Mouse (Mus musculus) left cerebral cortex, adult 11 months (tissue): ENCODE measurements around the gene Rnf114.

ENCODE experiments used
- DNase-seq: peaks from one replicate; pipeline ENCODE4 v3.0.0; 2022; ENCODE audit warnings: low spot score

Gene Rnf114

DNA sequence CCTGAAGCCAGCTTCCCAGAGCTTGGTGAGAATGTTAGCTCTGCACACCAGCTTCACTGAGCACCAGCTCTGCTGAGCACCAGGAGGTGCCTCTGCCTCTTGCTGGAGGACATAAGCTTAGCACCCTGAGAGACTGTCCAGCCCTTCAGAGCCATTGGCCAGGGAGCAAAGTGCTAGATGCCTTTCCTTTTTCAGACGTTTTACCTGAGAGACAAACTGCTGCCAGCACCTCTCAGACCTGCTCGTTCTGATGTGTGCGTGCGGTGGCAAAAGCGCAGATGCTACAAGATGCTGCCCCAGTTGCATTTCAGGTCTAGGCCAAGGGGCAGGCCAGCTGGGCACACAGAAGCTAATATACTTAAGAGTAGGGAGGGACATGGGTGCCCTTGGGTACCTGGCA is 16.8 kb upstream of the Rnf114 start:
- no peak for DNase-seq

GRCm38 (mm10) chr2:167476200-167476688 is 16.2 kb upstream of the Rnf114 start:
- DNase-seq: no peak

DNA sequence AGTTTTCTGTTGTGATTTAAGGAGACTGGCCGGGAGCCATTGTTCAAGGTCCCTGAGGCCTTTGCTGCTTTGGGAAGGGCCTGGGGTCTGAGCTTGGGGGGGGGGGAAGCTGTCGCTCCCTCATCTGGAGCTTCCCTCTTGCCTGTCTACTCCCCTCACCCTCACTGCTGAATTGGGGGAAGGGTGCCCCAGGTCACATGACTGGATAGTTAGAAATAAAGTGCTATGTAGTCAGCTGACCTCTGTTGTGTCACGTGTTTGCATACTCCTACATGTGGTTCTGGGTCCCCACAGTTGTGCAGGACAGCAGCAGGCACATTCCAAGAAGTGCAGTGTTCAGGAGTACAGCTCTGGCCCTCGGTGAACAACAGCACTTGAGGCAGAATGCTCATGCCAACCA is 15.7 kb upstream of the Rnf114 start:
- DNase-seq: no peak

GRCm38 (mm10) chr2:167478128-167478527 is 14.3 kb upstream of the Rnf114 start:
- no peak for DNase-seq

- DNase-seq: no peak
Observed at GRCm38 (mm10) chr2:167479501-167479900, 12.9 kb upstream of the Rnf114 start.

DNA sequence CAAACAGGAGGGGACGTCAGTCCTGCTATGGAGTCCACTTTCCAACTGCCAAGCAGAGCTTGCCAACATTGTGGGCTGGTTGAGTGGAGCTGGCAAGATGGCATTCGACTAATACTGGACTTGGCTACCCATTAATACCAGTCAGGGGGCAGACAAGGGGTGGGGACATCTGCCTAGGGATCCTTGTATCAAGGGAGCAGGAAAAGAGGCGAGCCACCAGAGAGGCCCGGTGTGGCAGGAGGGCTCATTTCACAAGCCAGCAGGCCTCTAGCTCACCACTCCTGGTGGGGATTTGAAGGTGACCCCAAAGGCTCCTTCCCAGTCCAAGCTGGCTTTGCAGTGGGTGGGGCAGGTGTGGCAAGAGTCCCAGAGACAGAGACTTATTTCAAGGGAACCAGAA is 9.8 kb upstream of the Rnf114 start:
- DNase-seq: no peak

DNA sequence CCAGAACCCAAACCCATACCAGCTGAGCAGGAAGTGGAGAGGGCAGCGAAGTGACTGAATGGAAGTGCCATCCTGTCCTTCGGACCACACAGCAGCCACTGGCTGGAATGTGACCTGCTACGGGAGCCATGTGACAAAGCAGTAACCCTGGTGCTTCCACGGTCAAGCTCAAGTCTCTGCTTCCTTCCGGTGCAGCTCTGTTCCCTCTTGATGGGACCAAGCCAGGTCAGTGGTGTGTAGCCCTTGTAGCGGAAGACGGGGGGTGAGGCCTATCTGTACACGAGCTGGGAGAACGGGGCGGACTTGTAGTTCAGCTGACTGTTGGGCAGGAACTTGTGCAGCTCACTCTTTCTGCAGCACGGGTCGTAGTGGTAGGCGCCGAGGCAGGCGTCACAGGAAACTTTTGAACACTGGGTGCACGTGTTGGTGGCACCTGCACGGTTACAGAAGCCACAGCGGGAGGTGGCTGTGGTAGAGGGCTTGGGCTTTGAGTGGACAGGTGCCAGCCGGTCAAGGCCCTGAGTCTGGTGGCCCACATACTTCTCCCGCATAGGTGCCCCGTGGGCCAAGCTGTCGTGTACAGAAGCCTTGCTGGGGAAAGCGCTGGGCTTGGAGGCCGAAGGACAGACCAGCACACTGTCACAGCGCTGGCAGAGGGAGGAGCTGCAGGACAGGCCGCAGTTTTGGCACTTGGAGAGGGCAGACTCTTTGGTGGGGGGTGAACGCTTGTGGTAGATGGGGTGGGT is 9.2 kb upstream of the Rnf114 start:
- no peak for DNase-seq

GRCm38 (mm10) chr2:167483827-167484410 is 8.5 kb upstream of the Rnf114 start:
- DNase-seq: no peak

DNA sequence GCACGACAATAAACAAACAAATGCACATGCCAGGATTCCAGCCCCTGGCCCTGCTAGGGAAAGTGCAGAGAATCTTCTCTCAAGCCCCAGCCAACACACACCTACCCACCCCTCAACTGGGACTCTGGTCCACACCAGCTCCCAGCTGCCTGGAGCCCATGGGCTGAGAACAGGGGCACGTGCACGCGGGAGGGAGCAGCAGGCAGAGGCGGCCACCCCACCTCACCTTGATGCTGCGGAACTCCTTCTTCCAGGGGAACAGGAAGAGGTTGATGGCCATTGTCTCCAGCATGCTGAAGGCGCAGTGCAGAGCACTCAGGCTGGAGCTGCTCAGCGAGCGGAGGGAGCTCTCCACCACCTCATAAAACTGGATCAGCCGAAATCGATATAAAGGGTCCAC is 7.5 kb upstream of the Rnf114 start:
- no peak for DNase-seq

DNA sequence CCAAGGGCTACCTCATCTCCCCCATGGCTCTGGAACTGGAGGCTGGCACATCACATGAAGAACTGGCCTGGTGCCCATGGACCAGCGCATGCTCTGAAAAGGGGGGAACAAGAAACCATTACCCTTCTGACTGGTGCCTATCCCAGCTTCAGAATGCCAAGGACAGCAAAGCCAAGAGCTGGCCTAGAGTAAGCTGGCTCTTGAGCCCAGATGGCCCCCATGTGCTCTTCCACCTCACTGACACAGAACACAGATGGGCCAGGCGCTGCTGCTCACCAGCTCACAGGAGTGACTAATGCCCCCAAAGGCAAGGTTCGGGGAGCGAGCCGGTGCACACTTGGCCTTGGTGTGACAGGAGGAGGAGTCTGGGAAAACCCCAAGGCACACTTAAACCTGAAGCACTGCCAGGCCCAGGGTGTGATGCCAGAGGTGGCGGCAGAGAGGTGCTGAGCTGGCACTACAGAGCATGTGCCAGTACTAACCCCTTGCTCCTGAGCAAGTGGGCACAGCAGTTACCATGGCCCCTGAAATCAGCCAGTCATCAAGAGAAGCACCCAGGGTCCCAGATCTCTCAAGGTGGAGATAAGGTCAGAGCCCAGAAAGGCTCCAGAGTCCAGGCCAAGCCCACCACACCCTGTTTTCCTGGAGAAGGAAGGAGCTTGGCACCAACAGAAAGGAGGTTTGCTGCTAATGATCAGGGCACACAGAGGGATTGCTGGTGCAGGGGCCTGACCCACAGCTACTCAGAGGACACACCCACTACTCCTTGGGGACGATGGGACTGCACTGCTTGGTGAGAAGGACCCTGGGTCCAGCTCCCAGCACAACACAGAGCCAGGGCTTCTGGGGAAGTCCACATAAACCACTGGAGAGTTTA is 6.7 kb upstream of the Rnf114 start:
- DNase-seq: no peak

DNA sequence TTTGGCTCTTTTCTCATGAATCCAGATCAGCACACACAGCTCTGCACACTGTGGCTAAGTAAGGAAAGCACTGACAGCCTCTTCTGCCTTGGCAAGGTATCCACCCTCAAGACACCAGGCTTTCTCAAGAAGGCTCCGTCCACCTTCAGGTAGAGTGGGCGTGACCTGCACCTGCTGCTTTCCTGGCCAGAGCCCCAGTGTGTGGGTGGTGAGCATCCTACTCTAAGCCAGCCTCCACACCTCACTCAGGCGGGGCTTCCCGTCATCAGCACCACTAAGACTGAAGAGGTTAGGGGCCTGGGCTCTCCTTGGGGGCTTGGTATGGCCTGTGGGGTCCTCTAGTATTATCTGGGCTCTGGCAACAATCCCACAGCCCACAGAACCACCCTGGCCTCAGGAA is 5.9 kb upstream of the Rnf114 start:
- DNase-seq: no peak

- no peak for DNase-seq
Observed at GRCm38 (mm10) chr2:167487551-167487950, 4.9 kb upstream of the Rnf114 start.

- DNase-seq: no peak
Observed at GRCm38 (mm10) chr2:167487994-167488393, 4.5 kb upstream of the Rnf114 start.

- DNase-seq: peak; percentile 73
Observed at GRCm38 (mm10) chr2:167490813-167491525, 1.5 kb upstream of the Rnf114 start.

DNA sequence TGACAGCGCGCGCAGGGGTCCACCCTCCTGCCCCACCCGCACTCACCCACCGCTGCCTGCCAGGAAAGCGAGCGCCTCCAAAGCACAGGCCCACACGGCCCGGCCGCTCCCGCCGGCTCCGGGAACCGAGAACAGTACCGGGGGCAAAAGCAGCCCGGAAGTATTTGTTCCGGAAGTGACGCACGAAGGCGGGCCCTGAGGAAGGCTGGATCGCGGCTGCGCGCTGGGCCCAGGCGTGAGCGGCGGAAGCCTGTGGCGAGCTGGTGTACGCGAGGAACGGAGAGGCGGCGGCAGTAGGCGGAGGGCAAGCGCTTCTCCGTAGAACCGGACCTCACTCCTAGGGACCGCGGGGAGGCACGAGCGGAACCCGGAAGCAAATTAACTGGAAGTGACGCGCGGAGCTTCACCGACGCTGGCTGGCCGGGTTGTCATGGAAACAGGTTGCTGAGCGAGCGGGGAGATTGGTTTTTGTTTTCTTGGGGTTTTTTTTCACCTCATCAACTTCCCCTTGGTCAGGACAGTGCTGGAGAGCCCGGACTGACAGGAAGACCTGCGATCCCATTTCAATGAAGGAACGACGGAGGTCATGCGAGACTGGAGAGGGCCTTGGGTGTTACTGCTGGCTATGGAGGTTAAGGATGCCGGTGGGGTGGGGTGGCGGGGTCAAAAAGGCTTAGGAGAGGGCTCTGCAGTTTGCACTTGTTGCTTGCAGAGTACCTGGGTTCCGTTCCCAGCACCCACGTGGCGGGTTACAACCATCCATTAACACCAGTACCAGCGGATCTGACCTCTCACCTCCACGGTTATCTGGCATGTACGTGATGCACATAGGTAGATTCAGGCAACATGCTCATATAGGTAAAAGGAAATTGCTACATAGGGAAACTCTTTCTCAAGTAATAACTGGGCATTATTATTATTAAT is 530 bp downstream of the Rnf114 start, which contains the start of gene Spata2:
Gene Spata2, minus strand, starts transcription at position 175 of the 924 bp plus-strand sequence.
- DNase-seq: peak; percentile 87

DNA sequence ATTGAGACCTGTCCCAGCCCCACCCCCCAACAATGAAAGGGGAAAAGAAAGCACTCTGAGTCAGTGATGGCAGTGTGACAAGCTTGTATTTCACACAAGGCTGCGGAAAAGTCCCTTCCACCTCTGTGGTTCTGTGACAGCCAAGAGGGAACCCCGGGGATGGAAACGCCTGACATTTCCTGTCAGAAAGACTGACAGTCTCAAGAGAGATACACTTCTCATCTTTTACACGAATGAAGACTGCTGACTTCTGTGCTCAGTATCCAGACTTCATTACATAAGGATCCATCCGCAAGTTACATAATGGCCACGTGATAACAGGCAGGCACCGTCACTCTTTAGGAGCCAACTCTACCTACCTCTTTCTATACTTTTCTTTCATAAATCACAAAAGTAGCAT is 4.0 kb downstream of the Rnf114 start:
- no peak for DNase-seq

- no peak for DNase-seq
Observed at GRCm38 (mm10) chr2:167497272-167497671, 4.8 kb downstream of the Rnf114 start.

GRCm38 (mm10) chr2:167502554-167503252 is 10.3 kb downstream of the Rnf114 start:
- DNase-seq: no peak

GRCm38 (mm10) chr2:167503253-167503895 is 10.9 kb downstream of the Rnf114 start:
- DNase-seq: no peak

- no peak for DNase-seq
Observed at GRCm38 (mm10) chr2:167503896-167504349, 11.5 kb downstream of the Rnf114 start.
